Mouse (Mus musculus) hindbrain, embryonic 15.5 days (tissue): ENCODE measurements around the gene Hnrnpul1. TPM values are rescaled to one million over a fixed set of nuclear protein-coding genes. Genes with fewer than 3 reads are reported as not detected.
A peak's percentile ranks its signal among the peaks of the same experiment; 100 is the strongest.
"Not testable (repeated sequence)": the region's sequence is repeated elsewhere in the genome, so short reads cannot be mapped to it uniquely, and the experiment has no call there.

Experiments
- ATAC-seq: fragments of 200-750 bp; cut with Nextera tagmentation; 2 replicates; pipeline ENCODE4 v1.8.0; 2017; ENCODE audit warnings: low read depth, moderate number of reproducible peaks, moderate TSS enrichment; ENCODE audit not compliant: low FRiP score
- H3K27ac ChIP-seq: fragments of 300-500 bp; sonication (generic); replicated peaks from 2 replicates; pipeline ENCODE4 v1.5.1; 2015; ENCODE audit warnings: mild to moderate bottlenecking, inconsistent platforms
- H3K27me3 ChIP-seq: fragments of 300-500 bp; sonication (generic); 2 replicates; pipeline ENCODE4 v1.6.1; 2015; ENCODE audit warnings: control low read depth, inconsistent platforms
- H3K36me3 ChIP-seq: fragments of 300-500 bp; sonication (generic); 2 replicates; pipeline ENCODE4 v1.6.1; 2015; ENCODE audit warnings: control low read depth, inconsistent platforms
- H3K4me1 ChIP-seq: fragments of 300-500 bp; sonication (generic); replicated peaks from 2 replicates; pipeline ENCODE4 v1.6.1; 2015; ENCODE audit warnings: control low read depth, inconsistent platforms
- H3K4me2 ChIP-seq: fragments of 300-500 bp; sonication (generic); 2 replicates; pipeline ENCODE4 v1.6.1; 2015; ENCODE audit warnings: moderate library complexity, mild to moderate bottlenecking, inconsistent platforms
- H3K4me3 ChIP-seq: fragments of 300-500 bp; sonication (generic); 2 replicates; pipeline ENCODE4 v1.5.1; 2015; ENCODE audit warnings: mild to moderate bottlenecking, inconsistent platforms
- H3K9ac ChIP-seq: fragments of 300-500 bp; sonication (generic); 2 replicates; pipeline ENCODE4 v1.6.1; 2015; ENCODE audit warnings: inconsistent platforms
- H3K9me3 ChIP-seq: fragments of 300-500 bp; sonication (generic); 2 replicates; pipeline ENCODE4 v1.6.1; 2016; ENCODE audit warnings: control low read depth, inconsistent platforms
- WGBS: fragments of 180-500 bp; shearing (Covaris S2); methylation state at CpG from one replicate; pipeline ENCODE4 v1.1.7; 2015; 5-methylcytosine and 5-hydroxymethylcytosine counted together
- polyA plus RNA-seq: library from polyadenylated mRNA; unstranded; fragments of >200 nt; fragmentation: Nextera tagmentation; extraction: Ambion mirVana; gene quantifications from 2 replicates; pipeline ENCODE4 v1.2.1, GENCODE M21; 2015

Gene Hnrnpul1
- polyA plus RNA-seq, 1 experiment from 2014 or later = 43.7 TPM

DNA sequence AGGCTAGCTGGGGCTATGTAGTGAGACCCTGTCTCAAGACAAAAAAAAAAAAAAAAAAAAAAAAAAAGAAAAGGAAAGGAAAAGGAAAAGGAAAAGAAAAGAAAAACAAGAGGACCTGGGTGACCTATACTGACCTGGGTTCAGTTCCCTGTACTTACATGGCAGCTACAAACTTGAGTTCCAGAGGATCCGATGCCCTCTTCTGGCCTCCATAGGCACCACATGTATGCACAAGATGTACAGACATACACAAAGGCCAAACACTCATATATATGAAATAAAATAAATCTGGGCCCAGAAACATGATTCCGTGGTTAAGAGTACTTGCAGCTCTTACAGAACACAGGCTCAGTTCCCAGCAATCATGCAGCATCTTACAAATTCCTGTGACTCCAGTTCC is 17.6 kb downstream of the Hnrnpul1 start:
- 95% methylated on average over 2 of the region's 2 CpGs for WGBS
- H3K9ac ChIP-seq = no peak overlapping the region
- ATAC-seq = no peak

DNA sequence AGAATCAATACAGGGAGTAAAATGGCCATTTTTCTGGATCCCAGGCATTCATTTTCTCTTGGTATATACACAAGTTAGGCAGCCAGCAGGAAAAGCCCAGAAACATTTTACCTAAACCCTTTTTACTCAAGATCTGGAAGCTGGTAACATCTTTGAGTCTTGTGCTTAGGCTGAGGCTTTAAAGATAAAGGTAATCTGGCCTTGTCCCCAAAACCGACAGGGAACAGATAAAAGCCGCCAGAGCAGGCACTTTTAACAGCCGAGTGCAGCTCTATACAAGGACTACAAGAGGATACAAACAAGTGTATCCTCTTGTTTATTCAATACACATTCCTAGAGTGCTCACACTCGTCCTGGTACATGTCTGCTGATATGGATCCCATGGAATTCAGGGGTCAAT is 19.6 kb downstream of the Hnrnpul1 start:
- H3K4me1 ChIP-seq = no peaks in the 10 kb centered on the region
- H3K9ac ChIP-seq = no peak overlapping the region
- 88% methylated on average over 4 of the region's 4 CpGs for WGBS
- ATAC-seq = no peak
- no peak overlapping the region for H3K27ac ChIP-seq
- H3K4me3 ChIP-seq = no peak overlapping the region
- H3K9me3 ChIP-seq = no peaks in the 10 kb centered on the region
- H3K27me3 ChIP-seq = no peaks in the 10 kb centered on the region
- no peak overlapping the region for H3K4me2 ChIP-seq
- peaks cover 91% of the 10 kb centered on the region for H3K36me3 ChIP-seq

More for the DNA sequence above, 17.6 kb downstream of the Hnrnpul1 start:
- Histone ChIP-seq H3K4me1 (no peaks in the 10 kb centered on the region), H3K4me3 (no peak overlapping the region), H3K27me3 (no peaks in the 10 kb centered on the region), H3K4me2 (no peak overlapping the region), H3K36me3 (peaks cover 92% of the 10 kb centered on the region), H3K27ac (no peak overlapping the region), H3K9me3 (no peaks in the 10 kb centered on the region)

DNA sequence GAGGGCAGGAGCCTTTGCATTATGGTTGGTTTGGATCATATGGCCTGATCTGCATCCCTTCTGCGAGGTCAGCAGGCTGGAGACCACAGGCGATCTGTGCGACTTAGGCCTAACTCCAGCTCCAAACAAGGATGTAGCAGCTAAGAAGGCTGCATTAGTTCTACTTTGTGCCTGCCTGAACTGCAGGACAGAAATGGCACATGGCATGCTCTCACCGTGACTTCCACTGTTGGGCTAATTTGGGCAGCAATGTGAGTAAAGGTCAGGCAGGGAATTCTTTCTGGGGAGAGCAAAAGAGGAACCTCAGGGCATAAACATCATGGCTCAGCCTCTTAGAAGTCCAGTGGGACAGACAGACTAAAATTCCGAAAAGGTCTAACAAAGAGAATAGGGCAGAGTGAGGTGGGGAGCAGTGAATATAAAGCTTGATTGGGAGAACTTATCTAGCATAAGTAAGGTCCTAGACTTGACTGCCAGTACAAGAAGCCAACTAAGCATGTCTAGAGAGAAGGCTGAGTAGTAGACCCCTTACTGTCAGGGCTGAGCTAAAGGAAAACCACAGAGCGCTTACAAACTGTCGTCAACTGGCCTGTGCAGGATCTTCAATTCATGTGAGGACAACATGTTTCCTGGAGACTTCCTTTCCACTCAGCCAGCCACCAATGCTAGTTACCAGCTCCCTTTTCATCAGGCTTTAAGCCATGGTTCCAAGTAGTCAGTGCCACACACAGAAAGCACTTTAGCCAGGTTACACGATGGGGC is 23.1 kb downstream of the Hnrnpul1 start:
- no peak overlapping the region for H3K4me3 ChIP-seq
- H3K36me3 ChIP-seq = peaks cover 92% of the 10 kb centered on the region
- no peaks in the 10 kb centered on the region for H3K27me3 ChIP-seq
- no peaks in the 10 kb centered on the region for H3K9me3 ChIP-seq
- no peak overlapping the region for H3K4me2 ChIP-seq
- no peak overlapping the region for H3K9ac ChIP-seq
- no peak for ATAC-seq
- WGBS = 92% methylated on average over 8 of the region's 8 CpGs
- H3K4me1 ChIP-seq = no peaks in the 10 kb centered on the region
- H3K27ac ChIP-seq = no peak overlapping the region

DNA sequence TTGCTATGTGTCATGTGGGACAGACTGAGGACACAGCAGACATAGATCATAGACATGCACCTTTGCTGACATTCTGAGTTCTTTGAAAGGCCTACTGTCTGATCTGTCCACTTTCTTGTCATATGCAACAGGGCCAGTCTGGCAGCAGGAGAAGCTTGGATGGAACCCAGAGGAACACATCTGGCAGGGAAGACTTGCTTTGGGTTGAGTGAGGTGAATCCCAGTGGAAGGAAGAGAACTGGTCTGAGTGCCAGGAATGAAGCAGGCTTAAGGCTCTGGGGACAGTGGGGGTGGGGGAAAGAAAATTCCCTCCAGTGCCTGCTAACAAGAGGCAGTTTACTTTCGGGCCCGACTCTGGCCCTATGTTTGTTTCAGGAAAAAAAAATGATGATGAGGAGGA is 24.7 kb downstream of the Hnrnpul1 start:
- Histone ChIP-seq H3K4me1 (no peaks in the 10 kb centered on the region), H3K9me3 (no peaks in the 10 kb centered on the region), H3K36me3 (peaks cover 93% of the 10 kb centered on the region), H3K4me3 (no peak overlapping the region), H3K4me2 (no peak overlapping the region), H3K27ac (no peak overlapping the region), H3K9ac (no peak overlapping the region), H3K27me3 (no peaks in the 10 kb centered on the region)
- no peak for ATAC-seq
- WGBS = 90% methylated on average over 2 of the region's 2 CpGs

DNA sequence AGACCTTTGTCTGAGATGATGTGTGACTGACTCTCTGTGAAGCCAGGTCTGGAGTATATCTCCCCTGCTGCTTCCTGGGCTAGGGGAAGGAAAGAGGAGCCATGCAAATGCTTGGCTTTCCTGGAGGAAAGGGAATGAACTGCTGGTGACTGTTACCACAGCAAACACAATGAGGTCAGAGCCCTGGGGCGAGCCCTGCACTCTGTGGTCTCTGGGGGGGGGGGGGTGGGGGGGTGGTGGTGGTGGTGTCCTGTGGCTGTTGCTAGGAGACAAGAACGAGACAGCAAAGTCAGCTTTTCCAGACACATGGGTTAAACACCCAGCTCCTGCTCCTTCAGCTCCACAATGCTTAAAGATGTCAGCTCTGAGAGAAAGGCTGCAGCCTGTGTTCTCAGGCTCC is 25.2 kb downstream of the Hnrnpul1 start:
- Histone ChIP-seq H3K4me1 (no peaks in the 10 kb centered on the region), H3K9me3 (no peaks in the 10 kb centered on the region), H3K9ac (no peak overlapping the region), H3K4me2 (no peak overlapping the region), H3K27ac (no peak overlapping the region), H3K27me3 (no peaks in the 10 kb centered on the region), H3K36me3 (peaks cover 93% of the 10 kb centered on the region), H3K4me3 (no peak overlapping the region)
- no peak for ATAC-seq
- 22% methylated on average over 2 of the region's 2 CpGs for WGBS

DNA sequence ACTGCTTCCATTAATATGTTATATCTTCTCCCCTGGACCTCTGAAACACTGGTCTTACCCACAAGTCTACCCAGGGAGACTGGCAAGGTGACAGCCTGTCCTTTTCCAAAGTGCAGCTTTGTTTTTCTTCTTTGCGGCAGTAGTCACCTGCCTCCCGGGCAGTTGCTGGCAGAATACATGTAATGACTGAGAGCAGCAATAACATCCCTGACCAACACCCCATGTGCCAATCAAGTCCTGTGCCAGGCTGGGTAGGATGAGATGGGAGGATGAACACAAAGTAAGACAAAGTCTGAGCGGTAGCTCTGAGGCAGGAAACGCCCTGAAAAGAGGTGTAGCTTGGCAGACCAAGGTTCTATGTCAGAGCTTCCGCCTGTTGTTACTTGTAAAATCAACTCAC is 26.8 kb downstream of the Hnrnpul1 start:
- peaks cover 95% of the 10 kb centered on the region for H3K36me3 ChIP-seq
- no peaks in the 10 kb centered on the region for H3K9me3 ChIP-seq
- no peak overlapping the region for H3K9ac ChIP-seq
- no peak for ATAC-seq
- no peak overlapping the region for H3K27ac ChIP-seq
- no peak overlapping the region for H3K4me2 ChIP-seq
- no peak overlapping the region for H3K4me3 ChIP-seq
- WGBS = 92% methylated on average over 5 of the region's 5 CpGs
- H3K4me1 ChIP-seq = no peaks in the 10 kb centered on the region
- H3K27me3 ChIP-seq = no peaks in the 10 kb centered on the region

DNA sequence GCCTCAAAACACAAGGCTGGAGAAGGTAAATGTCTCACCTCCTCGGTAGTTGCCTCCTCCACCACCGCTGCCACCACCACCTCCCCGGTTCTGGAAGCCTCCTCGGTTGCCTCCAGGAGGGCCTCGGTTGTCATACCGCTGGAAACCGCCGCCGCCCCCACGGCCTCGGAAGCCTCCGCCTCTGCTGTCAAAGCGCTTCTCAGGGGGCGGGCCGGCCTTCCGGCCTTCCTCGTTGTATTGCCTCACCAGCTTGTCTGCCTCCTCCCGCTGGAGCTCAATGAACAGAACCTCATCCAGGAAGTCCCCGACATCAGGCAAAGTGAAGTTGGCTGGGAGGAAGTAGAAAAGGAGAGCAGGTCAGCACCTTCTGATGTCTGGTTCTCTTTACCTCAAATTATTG is 28.7 kb downstream of the Hnrnpul1 start:
- Histone ChIP-seq H3K4me2 (no peak overlapping the region), H3K9ac (no peak overlapping the region), H3K27me3 (no peaks in the 10 kb centered on the region), H3K4me3 (no peak overlapping the region), H3K4me1 (no peaks in the 10 kb centered on the region), H3K27ac (no peak overlapping the region), H3K36me3 (peaks cover 92% of the 10 kb centered on the region), H3K9me3 (no peaks in the 10 kb centered on the region)
- 86% methylated on average over 19 of the region's 19 CpGs for WGBS
- ATAC-seq = no peak

DNA sequence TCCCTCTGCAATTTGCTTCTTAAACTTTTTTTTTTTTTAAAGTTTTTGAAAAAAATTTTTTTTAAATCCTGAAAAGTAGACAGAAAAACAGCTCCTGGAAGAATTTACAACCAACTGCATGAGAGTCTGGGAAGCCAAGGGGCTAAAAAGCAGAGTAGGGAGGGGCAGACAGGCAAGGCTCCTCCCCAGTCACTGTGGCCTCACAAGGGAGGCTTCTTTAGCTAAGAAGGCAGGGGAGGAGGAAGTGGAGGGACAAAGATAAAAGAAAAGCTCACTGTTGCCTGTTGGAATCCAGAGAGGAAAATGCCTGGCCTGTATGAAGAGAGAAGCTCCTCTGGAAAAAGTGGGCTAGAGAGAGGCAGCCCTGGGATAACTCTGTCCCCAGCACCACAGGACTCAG is 32.8 kb downstream of the Hnrnpul1 start:
- not testable (repeated sequence) for H3K9ac ChIP-seq, ATAC-seq, H3K4me3 ChIP-seq, H3K27me3 ChIP-seq, H3K9me3 ChIP-seq, H3K27ac ChIP-seq, H3K4me2 ChIP-seq
- Histone ChIP-seq H3K36me3 (peaks cover 61% of the 10 kb centered on the region), H3K4me1 (peaks cover 21% of the 10 kb centered on the region)

DNA sequence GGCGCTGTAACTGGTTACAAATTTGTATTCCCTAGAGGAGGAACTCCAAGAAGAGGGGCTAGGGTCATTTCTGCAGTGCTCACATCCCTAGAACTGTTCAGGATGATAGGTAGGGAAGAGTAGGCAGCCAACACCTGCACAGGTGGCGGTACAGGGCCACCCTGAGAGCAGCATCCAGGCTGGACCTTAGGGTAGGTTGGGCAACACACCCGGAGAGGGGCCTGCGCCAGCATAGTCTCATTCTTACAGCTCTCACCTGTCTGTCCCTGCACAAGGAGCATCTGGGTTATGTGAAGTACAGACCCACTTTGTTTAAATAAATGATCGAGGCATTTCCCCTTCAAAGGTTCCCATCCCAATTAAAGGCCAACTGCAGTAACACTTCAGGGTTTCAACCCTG is 33.8 kb downstream of the Hnrnpul1 start:
- Histone ChIP-seq H3K36me3 (peaks cover 57% of the 10 kb centered on the region), H3K27ac (no peak overlapping the region), H3K9ac (no peak overlapping the region), H3K9me3 (no peaks in the 10 kb centered on the region), H3K27me3 (no peaks in the 10 kb centered on the region), H3K4me3 (no peak overlapping the region), H3K4me1 (peaks cover 21% of the 10 kb centered on the region), H3K4me2 (no peak overlapping the region)
- ATAC-seq = no peak
- WGBS = 94% methylated on average over 5 of the region's 5 CpGs

DNA sequence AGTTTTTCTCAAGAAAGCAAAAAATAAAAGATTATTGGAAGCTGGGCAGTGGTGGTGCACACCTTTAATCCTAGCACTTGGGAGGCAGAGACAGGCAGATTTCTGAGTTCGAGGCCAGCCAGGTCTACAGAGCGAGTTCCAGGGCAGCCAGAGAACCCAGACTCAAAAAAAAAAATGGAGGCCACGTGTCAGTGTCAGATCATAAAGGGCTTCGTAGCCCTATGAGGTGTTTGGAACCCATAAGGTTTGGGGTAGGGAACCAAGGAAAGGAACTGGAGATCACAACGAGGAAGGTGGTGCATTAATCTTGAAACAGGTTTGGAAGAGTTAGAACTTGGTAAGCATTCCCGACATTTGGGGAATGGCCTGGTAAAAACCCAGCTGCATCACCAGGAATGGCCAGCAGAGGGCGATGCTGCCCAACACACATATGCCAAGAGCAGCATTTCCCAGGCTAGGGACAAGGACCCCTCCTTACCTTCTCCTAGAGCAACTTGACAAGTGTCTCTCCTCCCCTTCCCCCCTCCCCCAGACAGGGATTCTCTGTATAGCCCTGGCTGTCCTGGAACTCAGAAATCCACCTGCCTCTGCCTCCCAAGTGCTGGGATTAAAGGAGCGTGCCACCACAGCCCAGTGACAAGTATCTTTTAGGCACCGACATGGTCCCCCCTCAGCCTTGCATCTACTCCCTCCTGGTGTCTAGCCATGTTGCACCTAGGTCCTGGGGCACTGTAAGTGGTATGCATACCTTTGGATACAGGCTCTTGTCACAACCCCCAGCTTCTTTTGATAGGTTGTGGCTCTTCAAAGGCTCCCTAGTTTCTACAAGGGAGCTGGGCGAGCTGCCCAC is 34.6 kb downstream of the Hnrnpul1 start:
- H3K36me3 ChIP-seq = peaks cover 57% of the 10 kb centered on the region
- ATAC-seq = peak; percentile 53
- H3K4me3 ChIP-seq = no peak overlapping the region
- WGBS = 64% methylated on average over 10 of the region's 10 CpGs
- H3K4me2 ChIP-seq = peak overlapping the region; percentile 90; the same call in 1 of the 2 replicates
- H3K27ac ChIP-seq = no peak overlapping the region
- H3K9ac ChIP-seq = no peak overlapping the region
- H3K4me1 ChIP-seq = peaks cover 21% of the 10 kb centered on the region
- no peaks in the 10 kb centered on the region for H3K9me3 ChIP-seq
- H3K27me3 ChIP-seq = no peaks in the 10 kb centered on the region

DNA sequence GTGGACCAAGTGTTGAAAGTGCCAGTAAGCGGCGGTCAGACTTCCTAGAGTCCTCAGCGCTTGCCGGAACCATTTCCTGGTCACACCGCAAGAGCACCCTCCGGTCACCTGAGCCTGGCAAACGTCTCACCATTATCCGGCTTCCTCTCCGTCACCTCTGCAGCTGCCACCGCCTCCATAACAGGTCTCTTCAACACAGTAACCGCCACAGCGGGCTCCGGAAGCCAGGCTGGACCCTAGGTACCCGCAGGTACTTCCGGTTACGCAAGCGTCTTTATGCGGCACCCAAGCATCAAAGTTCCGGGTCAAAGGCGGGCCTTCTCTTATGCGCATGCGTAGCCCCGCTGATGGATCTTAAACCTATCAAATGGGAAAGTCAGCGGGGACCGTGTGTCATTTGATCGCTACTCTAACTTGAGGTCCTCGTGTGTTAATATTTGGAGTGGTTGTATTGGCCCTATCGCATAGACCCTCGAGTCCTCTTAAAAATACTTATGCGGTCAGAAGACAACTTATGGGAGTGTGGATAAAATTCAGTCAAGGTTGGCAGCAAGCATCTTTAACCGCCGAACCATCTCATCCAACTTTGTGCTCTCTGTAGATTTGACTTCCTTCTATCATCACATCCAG is 35.7 kb downstream of the Hnrnpul1 start, which contains the start of gene Ccdc97:
Gene Ccdc97 (minus strand): TSS at position 301 of the 630 bp plus-strand sequence.
- peak within 1 kb of the TSS; percentile 85 for H3K27ac ChIP-seq
- H3K9me3 ChIP-seq = no peaks in the 10 kb centered on the region
- peaks cover 56% of the 10 kb centered on the region for H3K36me3 ChIP-seq
- peak within 1 kb of the TSS; percentile 63 for H3K4me3 ChIP-seq
- peaks cover 21% of the 10 kb centered on the region for H3K4me1 ChIP-seq
- H3K27me3 ChIP-seq = no peaks in the 10 kb centered on the region
- WGBS = 4% methylated on average over 32 of the region's 32 CpGs
- peak within 1 kb of the TSS; percentile 65 for H3K9ac ChIP-seq
- peak; percentile 86 for ATAC-seq
- peak within 1 kb of the TSS; percentile 90 for H3K4me2 ChIP-seq

DNA sequence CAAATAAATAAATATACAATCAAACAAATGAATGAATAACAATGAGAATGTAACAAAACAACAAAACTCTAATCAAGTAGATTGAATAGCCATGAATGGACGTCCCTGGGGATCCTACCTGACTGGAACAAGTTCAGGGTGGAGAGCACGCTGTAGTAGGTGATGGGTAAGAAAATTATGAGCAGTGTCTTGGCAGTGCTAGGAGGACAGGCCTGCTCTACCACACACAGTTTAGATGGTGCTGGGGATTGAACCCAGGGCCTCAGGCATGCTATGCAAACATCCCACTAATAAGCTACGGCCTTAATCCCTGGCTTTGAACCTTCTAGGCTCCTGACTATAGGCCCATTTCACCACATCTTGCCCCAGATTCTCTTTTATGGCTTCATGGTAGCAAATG is 37.1 kb downstream of the Hnrnpul1 start:
- Histone ChIP-seq H3K27me3 (no peaks in the 10 kb centered on the region), H3K9ac (no peak overlapping the region), H3K9me3 (no peaks in the 10 kb centered on the region), H3K27ac (no peak overlapping the region), H3K36me3 (peaks cover 52% of the 10 kb centered on the region), H3K4me3 (no peak overlapping the region), H3K4me2 (peak overlapping the region; percentile 90; the same call in 1 of the 2 replicates), H3K4me1 (peaks cover 21% of the 10 kb centered on the region)
- ATAC-seq = no peak
- 95% methylated on average over 3 of the region's 3 CpGs for WGBS
